Mouse (Mus musculus) retina, postnatal 7 days (tissue): ENCODE results near the gene Prpf31.
A peak's percentile ranks its signal among the peaks of the same experiment; 100 is the strongest.

Experiments used
- DNase-seq: peaks from one replicate; pipeline ENCODE4 v3.0.0-alpha.2; 2012; ENCODE audit warnings: low read depth, low spot score

Gene Prpf31

GRCm38 (mm10) chr7:3629030-3629429 is 755 bp upstream of the Prpf31 start:
- DNase-seq, result no peak

- DNase-seq, result no peak
These were observed 662 bp downstream of the Prpf31 start for GRCm38 (mm10) chr7:3630478-3630815.

GRCm38 (mm10) chr7:3643412-3643811 is 13.6 kb downstream of the Prpf31 start:
- no peak for DNase-seq

- DNase-seq, result no peak
These were observed 14.1 kb downstream of the Prpf31 start for GRCm38 (mm10) chr7:3643843-3644242.

- no peak for DNase-seq
These were observed 14.5 kb downstream of the Prpf31 start for GRCm38 (mm10) chr7:3644348-3644671.

- peak; percentile 98 for DNase-seq
These were observed 15.1 kb downstream of the Prpf31 start, which contains the start of gene Cnot3 for GRCm38 (mm10) chr7:3644672-3645487. Cnot3 (plus strand) TSS chr7:3645268.

GRCm38 (mm10) chr7:3645488-3646025 is 15.8 kb downstream of the Prpf31 start:
- DNase-seq, result no peak

GRCm38 (mm10) chr7:3646188-3646587 is 16.4 kb downstream of the Prpf31 start:
- no peak for DNase-seq

GRCm38 (mm10) chr7:3646641-3647040 is 16.9 kb downstream of the Prpf31 start:
- no peak for DNase-seq

GRCm38 (mm10) chr7:3656966-3657365 is 27.2 kb downstream of the Prpf31 start:
- no peak for DNase-seq

- DNase-seq, result no peak
These were observed 28.8 kb downstream of the Prpf31 start for GRCm38 (mm10) chr7:3658578-3658977.

GRCm38 (mm10) chr7:3664524-3665214 is 34.9 kb downstream of the Prpf31 start:
- no peak for DNase-seq

- peak; percentile 90 for DNase-seq
These were observed 35.7 kb downstream of the Prpf31 start, which contains the start of gene Leng1 for GRCm38 (mm10) chr7:3665215-3666114. Leng1 (minus strand) TSS chr7:3665840.

- no peak for DNase-seq
These were observed 37.2 kb downstream of the Prpf31 start for GRCm38 (mm10) chr7:3666921-3667391.

GRCm38 (mm10) chr7:3674507-3675227 is 44.9 kb downstream of the Prpf31 start:
- DNase-seq, result peak; percentile 80

- no peak for DNase-seq
These were observed 45.4 kb downstream of the Prpf31 start for GRCm38 (mm10) chr7:3675228-3675548.

GRCm38 (mm10) chr7:3676371-3676770 is 46.6 kb downstream of the Prpf31 start:
- no peak for DNase-seq

GRCm38 (mm10) chr7:3677342-3677741 is 47.6 kb downstream of the Prpf31 start, which contains the start of gene Tmc4:
Tmc4 (minus strand) TSS chr7:3677553.
- DNase-seq, result no peak

GRCm38 (mm10) chr7:3683908-3684550 is 54.2 kb downstream of the Prpf31 start:
- DNase-seq, result no peak

- no peak for DNase-seq
These were observed 54.9 kb downstream of the Prpf31 start for GRCm38 (mm10) chr7:3684698-3685097.
